11 mouse cellular contexts compared by ENCODE assay signal in genomic region chr12:88419912-88420621, GRCm38 (mm10). TPM values are rescaled to one million over a fixed set of nuclear protein-coding genes. Genes with fewer than 3 reads are reported as not detected.
A peak's percentile ranks its signal among the peaks of the same experiment; 100 is the strongest.
DNase-seq lines count a peak whose midpoint lies in the region; ATAC-seq and TF ChIP-seq lines count a peak whose summit lies in the region.
"Had no signal": no experiment of that assay in that cellular context is flagged by ENCODE, and none has a peak within 500 bp of the region (broad histone marks: within the 10 kb centered on the region; RNA-seq: fewer than 3 reads in every experiment).

No protein-coding gene starts in this region.

- H3K27me3 ChIP-seq in intestine, embryonic 16.5 days (replicated peaks; ENCODE audit: control insufficient read depth, insufficient read depth, low read length), result no peaks in the 10 kb centered on the region
- no peaks in the 10 kb centered on the region for H3K27me3 ChIP-seq in midbrain, postnatal 0 days (ENCODE audit: insufficient read depth, low read length)
- H3K27me3 ChIP-seq: embryonic facial prominence, embryonic 13.5 days; liver, embryonic 15.5 days; stomach, embryonic 15.5 days had no signal

- intact Hi-C loops in gastrocnemius, adult 2 months (cut with DNase I), result no loop called here
- intact Hi-C loops in left cerebral cortex, postnatal 36 days (cut with DNase I), result no loop called here

- H3K27ac ChIP-seq in gastrocnemius, adult 2 months, result no peak overlapping the region
- no peak overlapping the region for H3K27ac ChIP-seq in intestine, embryonic 16.5 days (ENCODE audit: low read length)
- no peak overlapping the region for H3K27ac ChIP-seq in midbrain, postnatal 0 days (ENCODE audit: low read depth, low read length)
- H3K27ac ChIP-seq: embryonic facial prominence, embryonic 13.5 days; liver, embryonic 15.5 days; stomach, embryonic 15.5 days had no signal

- H3K4me2 ChIP-seq in intestine, embryonic 16.5 days (ENCODE audit: low read depth, low read length), result no peak overlapping the region
- H3K4me2 ChIP-seq in midbrain, postnatal 0 days (ENCODE audit: low read depth, low read length, poor library complexity, severe bottlenecking), result no peak overlapping the region
- H3K4me2 ChIP-seq: embryonic facial prominence, embryonic 13.5 days; liver, embryonic 15.5 days; stomach, embryonic 15.5 days had no signal

- DNase-seq in gastrocnemius, adult 2 months, result peak; percentile 52
- no peak for DNase-seq in gastrocnemius, adult 18-20 months (ENCODE audit: low spot score)
- DNase-seq in right cerebral cortex, postnatal 4 days, result peak; percentile 26
- DNase-seq in right cerebral cortex, adult 18-20 months, result no peak
- DNase-seq in midbrain, postnatal 0 days (ENCODE audit: low spot score), result peak; percentile 30
- DNase-seq in spleen, adult 18-20 months, result no peak
- DNase-seq in left cerebral cortex, postnatal 36 days (ENCODE audit: low spot score in 2 of 2), result no peak

- ATAC-seq in intestine, embryonic 16.5 days, result peak; percentile 64
- peak; percentile 38; the same call in 1 of the 2 replicates for ATAC-seq in midbrain, postnatal 0 days (ENCODE audit: low FRiP score)

- no peaks in the 10 kb centered on the region for H3K9me3 ChIP-seq in intestine, embryonic 16.5 days (ENCODE audit: control insufficient read depth, low read length)
- H3K9me3 ChIP-seq in midbrain, postnatal 0 days (ENCODE audit: low read length), result no peaks in the 10 kb centered on the region
- H3K9me3 ChIP-seq: embryonic facial prominence, embryonic 13.5 days; liver, embryonic 15.5 days; stomach, embryonic 15.5 days had no signal

- WGBS in intestine, embryonic 16.5 days, result 63% methylated on average over 12 of the region's 12 CpGs
- WGBS in midbrain, postnatal 0 days, result 73% methylated on average over 12 of the region's 12 CpGs

- no peak overlapping the region for H3K9ac ChIP-seq in intestine, embryonic 16.5 days (ENCODE audit: low read depth, low read length)
- H3K9ac ChIP-seq in midbrain, postnatal 0 days (replicated peaks; ENCODE audit: low read length, poor library complexity, severe bottlenecking), result no peak overlapping the region
- H3K9ac ChIP-seq: embryonic facial prominence, embryonic 13.5 days; liver, embryonic 15.5 days; stomach, embryonic 15.5 days had no signal

- no peak overlapping the region for H3K4me3 ChIP-seq in gastrocnemius, adult 2 months
- H3K4me3 ChIP-seq in intestine, embryonic 16.5 days (ENCODE audit: low read length), result no peak overlapping the region
- no peak overlapping the region for H3K4me3 ChIP-seq in midbrain, postnatal 0 days (ENCODE audit: low read depth, low read length)
- H3K4me3 ChIP-seq: embryonic facial prominence, embryonic 13.5 days; liver, embryonic 15.5 days; stomach, embryonic 15.5 days had no signal

- H3K4me1 ChIP-seq in intestine, embryonic 16.5 days (ENCODE audit: control insufficient read depth, insufficient read depth, low read length), result peaks cover 4% of the 10 kb centered on the region; the same call in 1 of the 2 replicates
- no peaks in the 10 kb centered on the region for H3K4me1 ChIP-seq in midbrain, postnatal 0 days (ENCODE audit: insufficient read depth, low read length)
- H3K4me1 ChIP-seq: liver, embryonic 15.5 days; stomach, embryonic 15.5 days had no signal

- no peak for TF ChIP-seq CTCF in gastrocnemius, adult 2 months (IDR thresholded peaks at IDR 0.05)
- no peak for TF ChIP-seq CTCF in midbrain, postnatal 0 days (IDR thresholded peaks at IDR 0.05)

- H3K36me3 ChIP-seq in intestine, embryonic 16.5 days (ENCODE audit: control insufficient read depth, insufficient read depth, low read length), result no peaks in the 10 kb centered on the region
- no peaks in the 10 kb centered on the region for H3K36me3 ChIP-seq in midbrain, postnatal 0 days (ENCODE audit: insufficient read depth, low read length)
- H3K36me3 ChIP-seq: embryonic facial prominence, embryonic 13.5 days; liver, embryonic 15.5 days; stomach, embryonic 15.5 days had no signal

RNA-seq across cellular contexts. Expression of gene Adck1, which starts 59.7 kb away (rescaled TPM):
- total RNA-seq in gastrocnemius, adult 2 months (2021), result 10 to 100 TPM; 15.0 to 21.3 TPM
- total RNA-seq in gastrocnemius, adult 18-20 months (2021), result 10 to 100 TPM; 14.7 to 16.1 TPM
- polyA plus RNA-seq in intestine, embryonic 16.5 days (2015; fragmentation: Nextera tagmentation; extraction: Ambion mirVana), result 19.0 and 19.3 TPM in 2 replicates
- 47.1 and 49.1 TPM in 2 replicates for total RNA-seq in midbrain, postnatal 0 days (2014; rRNA removed)
- polyA plus RNA-seq in midbrain, postnatal 0 days (2015; fragmentation: Nextera tagmentation; extraction: Ambion mirVana), result 41.5 and 42.9 TPM in 2 replicates
- 10 to 100 TPM; 31.5 to 33.4 TPM for total RNA-seq in left cerebral cortex, postnatal 36 days (2021)

Comparison
In these comparisons a context has a peak if more than half of its experiments do, and no peak if none do; other contexts are left out.
1. DNase-seq: peak in gastrocnemius, adult 2 months (single experiment), right cerebral cortex, postnatal 4 days (single experiment) and midbrain, postnatal 0 days (single experiment); none in gastrocnemius, adult 18-20 months (single experiment), right cerebral cortex, adult 18-20 months (single experiment), spleen, adult 18-20 months (0 of 2) and left cerebral cortex, postnatal 36 days (0 of 2).